In genomic region chr10:99430669-99431561, GRCm38 (mm10) we compare ENCODE assay signal across 10 mouse cellular contexts.
A peak's percentile ranks its signal among the peaks of the same experiment; 100 is the strongest.
DNase-seq lines count a peak whose midpoint lies in the region; ATAC-seq and TF ChIP-seq lines count a peak whose summit lies in the region.
"Had no signal": no experiment of that assay in that cellular context is flagged by ENCODE, and none has a peak within 500 bp of the region (broad histone marks: within the 10 kb centered on the region; RNA-seq: fewer than 3 reads in every experiment).

No protein-coding gene starts in this region.

- no peaks in the 10 kb centered on the region for H3K36me3 ChIP-seq in midbrain, embryonic 10.5 days
- no peaks in the 10 kb centered on the region for H3K36me3 ChIP-seq in midbrain, embryonic 16.5 days (ENCODE audit: control insufficient read depth, insufficient read depth, low read length)
- no peaks in the 10 kb centered on the region for H3K36me3 ChIP-seq in liver, embryonic 13.5 days
- no peaks in the 10 kb centered on the region for H3K36me3 ChIP-seq in hindbrain, postnatal 0 days (ENCODE audit: insufficient read depth, low read length)
- H3K36me3 ChIP-seq: embryonic facial prominence, embryonic 15.5 days had no signal

- ATAC-seq in midbrain, embryonic 16.5 days = no peak
- no peak for ATAC-seq in liver, embryonic 13.5 days (ENCODE audit: low read depth)
- ATAC-seq in hindbrain, postnatal 0 days = no peak

- TF ChIP-seq CTCF in hindbrain, postnatal 0 days (IDR thresholded peaks at IDR 0.05; ENCODE audit: low read depth) = no peak

- no peak overlapping the region for H3K4me3 ChIP-seq in midbrain, embryonic 10.5 days
- H3K4me3 ChIP-seq in midbrain, embryonic 16.5 days (ENCODE audit: low read depth, low read length) = no peak overlapping the region
- no peak overlapping the region for H3K4me3 ChIP-seq in liver, embryonic 13.5 days (replicated peaks)
- no peak overlapping the region for H3K4me3 ChIP-seq in hindbrain, postnatal 0 days (ENCODE audit: low read length)
- H3K4me3 ChIP-seq: embryonic facial prominence, embryonic 15.5 days had no signal

- 0 out of 2 replicates have a peak, but pooled peaks cover 4% of the 10 kb centered on the region for H3K9me3 ChIP-seq in midbrain, embryonic 10.5 days (replicated peaks)
- H3K9me3 ChIP-seq in midbrain, embryonic 16.5 days (replicated peaks; ENCODE audit: control insufficient read depth, low read length, poor library complexity, severe bottlenecking) = no peaks in the 10 kb centered on the region
- H3K9me3 ChIP-seq in liver, embryonic 13.5 days (replicated peaks) = no peaks in the 10 kb centered on the region
- H3K9me3 ChIP-seq in hindbrain, postnatal 0 days (ENCODE audit: low read length) = no peaks in the 10 kb centered on the region
- H3K9me3 ChIP-seq: embryonic facial prominence, embryonic 15.5 days had no signal

- H3K27ac ChIP-seq in midbrain, embryonic 10.5 days (replicated peaks) = peak overlapping the region; percentile 46; the same call in 1 of the 2 replicates
- no peak overlapping the region for H3K27ac ChIP-seq in midbrain, embryonic 16.5 days (ENCODE audit: low read length)
- no peak overlapping the region for H3K27ac ChIP-seq in liver, embryonic 13.5 days
- H3K27ac ChIP-seq in hindbrain, postnatal 0 days = no peak overlapping the region
- H3K27ac ChIP-seq: embryonic facial prominence, embryonic 15.5 days had no signal

- H3K4me1 ChIP-seq in midbrain, embryonic 10.5 days = peaks cover 13% of the 10 kb centered on the region
- H3K4me1 ChIP-seq in midbrain, embryonic 16.5 days (ENCODE audit: control insufficient read depth, insufficient read depth, low read length) = no peaks in the 10 kb centered on the region
- H3K4me1 ChIP-seq in liver, embryonic 13.5 days (replicated peaks) = no peaks in the 10 kb centered on the region
- H3K4me1 ChIP-seq in hindbrain, postnatal 0 days (ENCODE audit: insufficient read depth, low read length) = no peaks in the 10 kb centered on the region

- H3K4me2 ChIP-seq in midbrain, embryonic 16.5 days (ENCODE audit: low read length) = no peak overlapping the region
- 0 out of 2 replicates have a peak overlapping the region, but pooled peaks have one; percentile 2 for H3K4me2 ChIP-seq in liver, embryonic 13.5 days
- H3K4me2 ChIP-seq in hindbrain, postnatal 0 days (ENCODE audit: low read depth, low read length) = no peak overlapping the region
- H3K4me2 ChIP-seq: embryonic facial prominence, embryonic 15.5 days had no signal

- peak; percentile 9 to 12 for DNase-seq in cerebellum, postnatal 25 days
- DNase-seq in cerebellum, adult 9-11 months = no peak
- DNase-seq in midbrain, embryonic 10.5 days (ENCODE audit: low spot score) = no peak
- DNase-seq in liver, embryonic 13.5 days = peak; percentile 3
- DNase-seq in retina, embryonic 14.5 days (ENCODE audit: low spot score) = peak; percentile 55
- DNase-seq in embryo, embryonic 9.5 days (ENCODE audit: extremely low spot score) = no peak
- DNase-seq in hindbrain, postnatal 0 days (ENCODE audit: low spot score) = no peak
- DNase-seq: midbrain, embryonic 14.5 days had no signal

- WGBS in midbrain, embryonic 10.5 days = 66% methylated on average over 16 of the region's 16 CpGs
- WGBS in midbrain, embryonic 16.5 days = 61% methylated on average over 16 of the region's 16 CpGs
- WGBS in liver, embryonic 13.5 days (ENCODE audit: insufficient replicate concordance) = 27% methylated on average over 16 of the region's 16 CpGs
- 61% methylated on average over 16 of the region's 16 CpGs for WGBS in hindbrain, postnatal 0 days

- H3K27me3 ChIP-seq in midbrain, embryonic 10.5 days (ENCODE audit: low read depth, poor library complexity, severe bottlenecking) = no peaks in the 10 kb centered on the region
- H3K27me3 ChIP-seq in midbrain, embryonic 16.5 days (ENCODE audit: control insufficient read depth, insufficient read depth, low read depth, low read length) = no peaks in the 10 kb centered on the region
- H3K27me3 ChIP-seq in liver, embryonic 13.5 days = no peaks in the 10 kb centered on the region
- H3K27me3 ChIP-seq in hindbrain, postnatal 0 days (ENCODE audit: insufficient read depth, low read length) = no peaks in the 10 kb centered on the region
- H3K27me3 ChIP-seq: embryonic facial prominence, embryonic 15.5 days had no signal

- no peak overlapping the region for H3K9ac ChIP-seq in midbrain, embryonic 16.5 days (ENCODE audit: low read depth, low read length)
- no peak overlapping the region for H3K9ac ChIP-seq in liver, embryonic 13.5 days
- H3K9ac ChIP-seq in hindbrain, postnatal 0 days (replicated peaks; ENCODE audit: low read length) = no peak overlapping the region
- H3K9ac ChIP-seq: embryonic facial prominence, embryonic 15.5 days had no signal

Comparison
In these comparisons a context has a peak if more than half of its experiments do, and no peak if none do; other contexts are left out.
1. DNase-seq: peak in cerebellum, postnatal 25 days (2 of 2), liver, embryonic 13.5 days (single experiment) and retina, embryonic 14.5 days (single experiment); none in cerebellum, adult 9-11 months (single experiment), midbrain, embryonic 10.5 days (single experiment), embryo, embryonic 9.5 days (single experiment) and hindbrain, postnatal 0 days (single experiment).